Mouse (Mus musculus): ENCODE measurements around the gene Elavl2.
A peak's percentile ranks its signal among the peaks of the same experiment; 100 is the strongest.
"Not testable (repeated sequence)": the region's sequence is repeated elsewhere in the genome, so short reads cannot be mapped to it uniquely, and the experiment has no call there.

Gene Elavl2

GRCm38 (mm10) chr4:91334177-91334576 lies 66.4 kb downstream of the Elavl2 start:
- no peak for DNase-seq (ENCODE audit: low spot score in 2 of 2)

DNA sequence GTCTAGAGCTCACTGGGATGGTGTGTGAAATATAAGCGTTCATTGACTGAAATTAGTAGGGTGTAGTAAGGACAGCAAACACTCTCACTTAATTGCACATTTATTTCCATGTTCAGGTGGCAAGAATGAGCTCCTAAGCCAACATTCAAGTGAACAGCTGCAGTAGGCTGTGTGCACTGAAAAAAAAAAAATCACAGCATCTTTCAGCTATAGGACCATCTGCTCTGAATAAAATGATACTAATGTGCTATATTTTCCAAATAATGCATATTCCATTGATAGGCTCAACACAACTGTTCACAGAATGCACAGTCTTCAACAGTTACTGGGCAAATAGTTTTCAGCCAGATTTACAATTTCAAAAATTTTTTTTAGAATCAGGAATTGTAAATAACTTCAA lies 89.8 kb downstream of the Elavl2 start:
- DNase-seq (ENCODE audit: low spot score in 2 of 2) = no peak

DNA sequence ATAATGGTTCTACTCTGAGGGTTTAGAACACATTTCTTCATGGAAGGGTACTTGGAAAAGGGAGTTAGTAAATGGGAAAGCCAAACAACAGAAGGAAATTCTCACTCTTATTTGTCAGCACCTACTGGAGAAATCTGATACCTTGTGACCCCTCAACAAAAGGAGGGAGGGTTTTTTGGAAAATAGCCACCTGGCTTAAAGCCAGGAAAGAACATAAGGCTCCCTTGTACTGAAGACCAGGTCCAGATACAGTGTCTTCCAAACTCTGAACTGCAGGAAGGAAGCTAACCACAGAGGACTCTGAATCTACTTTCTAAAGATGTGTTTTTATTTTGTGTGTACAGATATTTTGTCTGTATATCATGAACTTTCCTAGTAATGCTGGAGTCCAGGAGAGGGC lies 102.9 kb downstream of the Elavl2 start:
- peak in 1 of 2 experiments; percentile 14 for DNase-seq (ENCODE audit: low spot score in 2 of 2)

- no peak for DNase-seq (ENCODE audit: low spot score in 2 of 2)
These were observed 105.3 kb downstream of the Elavl2 start for GRCm38 (mm10) chr4:91295317-91295716.

- DNase-seq (ENCODE audit: low spot score in 2 of 2) = no peak
These were observed 109.1 kb downstream of the Elavl2 start for GRCm38 (mm10) chr4:91291526-91291925.

- DNase-seq (ENCODE audit: low spot score in 2 of 2) = peak in 1 of 2 experiments; percentile 8
These were observed 110.2 kb downstream of the Elavl2 start for GRCm38 (mm10) chr4:91290373-91290772.

DNA sequence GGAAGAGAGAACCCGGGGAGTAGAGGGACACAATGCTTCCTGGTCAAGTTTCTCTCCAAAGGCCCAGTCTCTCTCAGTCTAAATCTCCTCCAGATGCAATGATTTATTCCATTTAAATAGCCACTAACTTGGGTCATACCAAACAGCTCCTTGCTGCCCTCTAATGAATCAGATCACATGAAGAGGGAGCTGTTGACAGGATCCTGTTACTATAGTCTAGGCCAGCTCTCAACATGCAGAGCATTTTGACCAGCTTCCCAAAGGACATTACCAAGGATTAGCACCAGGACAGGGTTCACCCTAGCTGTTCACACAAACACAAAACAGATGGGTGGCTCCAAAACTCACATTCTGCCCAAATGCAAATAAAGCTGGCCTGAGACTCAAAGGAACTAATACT lies 111.4 kb downstream of the Elavl2 start:
- no peak for DNase-seq (ENCODE audit: low spot score in 2 of 2)

DNA sequence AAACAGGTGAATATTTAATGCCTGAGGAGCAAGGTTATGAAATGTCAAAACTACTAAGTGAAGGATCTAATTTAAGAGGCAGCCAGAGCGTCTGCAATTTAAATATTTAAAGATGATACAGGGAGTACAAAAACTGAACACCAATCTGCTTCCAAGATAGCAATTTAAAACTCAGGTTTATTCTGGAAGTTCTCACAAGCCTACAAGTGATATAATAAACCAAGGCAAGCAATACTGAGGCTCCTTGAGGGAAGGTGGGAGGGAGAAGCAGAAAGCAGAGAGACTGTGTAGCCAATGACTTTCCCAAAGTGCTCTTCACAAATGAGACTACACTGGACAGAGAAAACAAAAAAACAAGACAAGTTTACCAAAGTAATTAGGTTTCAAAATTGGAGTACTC lies 132.2 kb downstream of the Elavl2 start:
- DNase-seq (ENCODE audit: low spot score in 2 of 2) = no peak

- DNase-seq (ENCODE audit: low spot score in 2 of 2) = no peak
These were observed 136.7 kb downstream of the Elavl2 start for GRCm38 (mm10) chr4:91263733-91264440.

- DNase-seq (ENCODE audit: low spot score in 2 of 2) = no peak
These were observed 137.7 kb downstream of the Elavl2 start for GRCm38 (mm10) chr4:91262839-91263238.

DNA sequence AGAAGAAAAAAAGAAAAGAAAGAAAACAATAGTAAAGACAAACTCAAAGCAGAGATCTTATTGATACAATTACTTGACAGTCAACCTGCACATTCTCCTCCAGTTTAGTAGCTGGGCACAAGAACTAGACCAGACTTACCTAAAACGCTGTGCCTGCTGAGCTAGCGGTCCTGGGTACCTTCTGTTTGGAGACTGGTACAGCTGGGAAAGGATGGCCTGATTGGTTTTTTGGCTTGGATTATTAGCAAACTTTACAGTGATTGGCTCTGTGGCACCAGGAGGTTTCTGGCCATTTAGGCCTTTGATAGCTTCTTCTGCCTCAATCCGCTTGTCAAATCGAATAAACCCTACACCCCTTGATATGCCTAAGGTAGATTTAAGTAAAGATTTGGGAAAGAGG lies 140.0 kb downstream of the Elavl2 start:
- DNase-seq (ENCODE audit: low spot score in 2 of 2) = no peak

DNA sequence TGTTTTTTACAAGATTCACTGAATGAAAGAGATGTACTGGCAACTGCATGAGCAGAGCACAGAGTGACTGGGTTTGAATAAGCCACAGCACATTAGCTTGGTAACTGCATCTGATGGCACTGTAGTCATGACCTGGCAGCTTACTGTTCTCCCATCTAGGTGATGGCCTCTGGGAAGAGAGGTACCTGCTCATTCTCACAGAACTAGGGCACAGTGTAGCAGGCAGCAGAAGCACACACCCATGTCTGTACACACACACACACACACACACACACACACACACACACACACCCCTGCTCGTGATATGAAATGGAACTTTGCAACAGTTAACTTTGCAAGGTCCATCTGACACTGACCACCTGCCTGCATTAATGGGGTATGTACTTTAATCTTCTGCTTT lies 151.9 kb downstream of the Elavl2 start:
- no peak for DNase-seq (ENCODE audit: low spot score in 2 of 2)

DNA sequence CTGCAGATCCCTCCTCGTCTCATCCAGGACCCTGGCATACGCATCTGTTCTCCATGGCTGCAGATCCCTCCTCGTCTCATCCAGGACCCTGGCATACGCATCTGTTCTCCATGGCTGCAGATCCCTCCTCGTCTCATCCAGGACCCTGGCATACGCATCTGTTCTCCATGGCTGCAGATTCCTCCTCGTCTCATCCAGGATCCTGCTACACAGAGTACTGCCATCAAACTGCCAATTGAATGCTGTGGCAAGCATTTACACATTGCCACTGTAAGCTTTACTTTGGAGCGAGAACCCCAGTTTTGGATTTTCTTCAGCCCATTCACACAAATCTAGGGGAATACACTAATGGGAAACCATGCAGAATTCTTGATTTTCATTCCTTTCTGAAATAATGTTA lies 155.4 kb downstream of the Elavl2 start:
- not testable (repeated sequence) for DNase-seq (ENCODE audit: low spot score in 2 of 2)

DNA sequence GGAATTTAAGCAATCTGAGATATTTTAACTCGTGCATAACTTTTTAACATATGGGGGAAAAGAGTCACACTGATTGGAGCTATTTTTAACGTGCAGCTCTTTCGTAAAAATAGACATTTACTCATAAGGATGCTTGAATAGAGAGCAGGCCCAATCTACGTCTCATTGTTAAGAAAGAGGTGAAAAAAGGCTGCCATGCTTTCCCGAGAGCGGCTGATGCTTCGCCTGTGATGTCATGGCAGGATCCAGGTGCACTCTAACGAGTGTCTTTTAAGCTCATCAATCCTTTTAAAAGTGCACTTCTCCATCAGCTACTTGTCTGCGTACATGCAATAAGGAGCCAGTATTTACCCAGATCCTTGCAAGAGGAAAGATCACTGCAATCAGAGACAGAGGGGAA lies 156.0 kb downstream of the Elavl2 start:
- DNase-seq (ENCODE audit: low spot score in 2 of 2) = no peak

DNA sequence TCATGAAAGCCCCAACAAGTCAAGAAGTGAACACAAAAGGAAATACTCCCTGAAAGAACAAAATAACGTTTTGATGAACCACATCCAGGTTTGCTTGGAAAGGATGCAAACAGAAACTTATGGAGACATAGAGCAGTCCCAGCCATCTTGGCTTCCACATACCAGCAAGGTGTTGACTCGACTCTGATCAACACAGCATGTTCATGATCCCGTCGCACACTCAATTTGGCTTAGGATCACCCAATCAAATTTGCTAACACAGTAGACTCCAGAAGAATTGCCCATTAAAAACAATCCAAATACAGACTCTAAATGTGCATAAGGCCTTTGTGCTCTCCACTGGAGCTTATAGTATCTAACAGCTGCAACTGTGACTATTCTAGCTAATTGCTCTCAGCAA lies 156.7 kb downstream of the Elavl2 start:
- DNase-seq (ENCODE audit: low spot score in 2 of 2) = no peak

GRCm38 (mm10) chr4:91238739-91239485 lies 161.7 kb downstream of the Elavl2 start:
- peak in 1 of 2 experiments; percentile 69 for DNase-seq (ENCODE audit: low spot score in 2 of 2)

DNA sequence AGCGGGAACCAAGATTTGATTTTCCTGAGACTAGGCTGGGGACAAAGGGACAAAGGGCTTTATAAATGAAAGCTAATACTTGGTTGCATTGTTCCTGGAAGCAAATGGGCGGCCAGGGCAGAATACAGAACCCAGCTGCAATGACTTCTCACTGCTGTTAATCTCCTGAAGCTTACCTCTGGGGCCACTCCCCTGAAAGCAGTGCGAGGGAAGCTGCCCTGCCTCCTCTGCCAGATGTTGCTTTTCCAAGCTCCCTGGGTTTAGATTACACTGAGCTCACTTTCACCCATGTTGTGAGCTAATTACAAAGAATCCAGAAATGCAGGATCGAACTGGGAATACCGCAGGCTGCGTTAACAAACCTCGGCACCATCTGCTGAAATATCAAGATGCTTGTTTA lies 163.6 kb downstream of the Elavl2 start:
- DNase-seq (ENCODE audit: low spot score in 2 of 2) = no peak

DNA sequence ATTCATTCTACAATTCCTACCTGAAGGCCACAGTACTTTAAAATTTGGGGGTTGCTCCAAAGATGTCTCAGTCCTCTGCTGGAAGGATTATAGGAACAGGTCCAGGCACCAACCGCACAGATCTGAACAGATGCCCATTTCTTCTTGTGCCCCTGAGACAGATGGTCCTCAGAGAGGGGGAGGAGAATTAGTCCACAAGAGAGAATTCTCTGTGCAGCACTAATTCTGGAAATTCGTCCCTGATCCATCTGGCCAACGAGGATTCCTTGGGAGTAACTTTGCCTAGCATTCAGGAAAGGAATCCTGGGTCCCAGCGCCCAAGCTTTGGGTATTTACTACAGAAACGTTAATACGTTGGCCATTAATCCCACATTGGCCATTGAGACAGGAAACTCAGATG lies 165.6 kb downstream of the Elavl2 start:
- DNase-seq (ENCODE audit: low spot score in 2 of 2) = no peak

DNA sequence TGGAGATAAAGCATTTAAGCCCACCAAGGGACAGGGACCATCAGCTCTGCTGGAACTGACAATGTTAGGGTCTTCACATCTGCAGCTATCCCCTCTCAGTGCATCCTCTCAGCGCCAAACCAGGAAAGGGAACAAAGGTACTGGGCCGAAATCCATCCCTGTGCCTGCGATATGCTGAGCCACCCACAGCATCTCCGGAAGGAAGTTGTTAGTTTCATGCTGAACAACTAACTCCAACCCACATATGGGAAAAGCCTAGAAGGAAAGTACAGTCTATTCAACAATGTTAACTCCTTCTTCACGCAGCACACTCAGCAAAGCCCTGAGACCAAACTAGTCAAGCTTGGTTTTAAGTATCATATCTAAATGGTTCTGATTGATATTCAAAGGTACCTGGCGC lies 167.0 kb downstream of the Elavl2 start:
- no peak for DNase-seq (ENCODE audit: low spot score in 2 of 2)

DNA sequence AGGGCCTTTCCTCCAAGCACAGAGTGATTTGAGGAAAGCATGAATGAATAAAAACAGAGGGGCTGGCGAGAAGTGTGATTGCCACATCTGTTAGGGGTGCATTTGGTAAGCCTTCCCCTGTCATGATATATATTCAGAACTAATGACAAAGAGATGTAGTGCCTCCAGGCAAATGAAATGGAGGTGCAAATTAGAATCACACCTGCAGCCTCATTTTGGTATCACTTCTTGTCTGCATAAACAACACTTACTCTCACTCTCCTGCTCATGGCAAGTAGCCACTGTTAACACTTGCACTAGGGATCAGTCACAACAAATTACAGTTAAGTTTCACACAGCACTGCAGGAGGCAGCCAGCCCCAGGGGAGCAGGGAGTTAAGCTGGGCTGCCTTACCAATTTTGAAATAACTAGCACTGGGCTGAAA lies 170.1 kb downstream of the Elavl2 start:
- DNase-seq (ENCODE audit: low spot score in 2 of 2) = no peak

DNA sequence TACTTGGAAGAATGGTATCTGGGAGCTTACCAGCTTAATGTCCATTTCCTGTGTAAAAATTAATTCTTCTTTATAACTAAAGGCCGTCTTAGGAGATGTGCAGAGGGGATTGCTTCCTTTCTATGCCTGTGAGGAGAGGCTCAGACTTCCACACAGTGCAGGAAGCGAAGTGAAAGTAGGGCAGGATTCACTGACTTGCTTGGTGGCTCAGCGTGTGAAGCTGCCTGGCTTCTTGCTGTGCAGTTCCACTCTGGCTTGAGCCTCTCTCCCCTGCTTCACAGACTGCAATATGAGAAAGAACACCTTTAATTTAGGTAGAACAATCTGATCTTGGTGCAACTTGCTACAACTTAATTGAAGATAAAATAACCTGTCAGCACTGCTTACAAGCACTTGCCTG lies 172.2 kb downstream of the Elavl2 start:
- DNase-seq (ENCODE audit: low spot score in 2 of 2) = no peak

GRCm38 (mm10) chr4:91223811-91224210 lies 176.8 kb downstream of the Elavl2 start:
- no peak for DNase-seq (ENCODE audit: low spot score in 2 of 2)

DNA sequence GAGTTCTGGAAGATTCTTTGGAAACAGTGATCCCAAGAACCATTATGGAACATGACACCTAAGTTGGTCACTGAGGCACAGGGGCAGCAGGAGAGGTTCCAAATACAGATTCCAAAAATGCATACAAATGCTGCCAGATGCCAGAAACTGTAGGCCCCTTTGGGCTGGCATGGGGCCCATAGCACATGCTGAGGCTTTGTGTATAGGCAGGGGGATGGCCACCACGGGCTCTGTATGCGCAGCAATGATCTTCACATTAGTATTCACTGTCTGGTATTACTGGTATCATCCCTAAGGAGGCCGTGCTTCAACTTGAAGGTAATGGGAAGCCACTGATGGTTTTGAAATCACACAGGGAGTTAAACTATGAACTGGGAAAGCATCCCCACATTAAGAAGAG lies 181.3 kb downstream of the Elavl2 start:
- peak in 1 of 2 experiments; percentile 22 for DNase-seq (ENCODE audit: low spot score in 2 of 2)

Measured in cerebellum, postnatal 4 days (tissue).